Mouse (Mus musculus): ENCODE data around the gene Sh3d21. TPM values are rescaled to one million over a fixed set of nuclear protein-coding genes. Genes with fewer than 3 reads are reported as not detected.

The Sh3d21 gene
- polyA plus RNA-seq, 1 experiment from 2014 or later = 7.9 TPM

DNA sequence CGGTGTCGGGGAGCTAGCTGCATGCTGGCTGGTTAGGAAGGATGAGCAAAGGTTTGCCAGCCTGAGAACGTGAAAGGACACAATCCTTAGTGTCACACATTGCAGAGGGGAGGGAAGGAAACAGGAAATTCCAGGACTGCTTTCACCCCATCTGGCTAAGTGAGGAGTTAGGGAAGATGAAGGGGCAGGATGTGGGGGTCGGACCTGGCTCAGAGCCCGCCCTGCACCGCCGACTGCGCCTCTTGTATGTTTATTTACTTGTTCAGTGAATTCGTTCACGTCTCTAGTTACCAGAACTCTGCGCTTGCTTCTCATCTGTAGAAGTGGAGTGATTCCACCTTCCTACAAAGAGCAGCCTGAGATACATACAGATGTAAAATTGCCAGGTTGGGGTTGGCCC is 32.8 kb downstream of the Sh3d21 start:
- 18% methylated on average over 11 of the region's 11 CpGs for WGBS
- H3K9ac ChIP-seq (ENCODE audit: low read length) = no peak overlapping the region
- DNase-seq (ENCODE audit: low spot score) (peak; percentile 73), ATAC-seq (replicated peaks; ENCODE audit: low FRiP score, low TSS enrichment, low read depth) (0 out of 2 replicates have a peak, but pooled peaks have one; percentile 5)
- H3K4me2 ChIP-seq (ENCODE audit: low read length) = peak overlapping the region; percentile 22
- peaks cover 37% of the 10 kb centered on the region for H3K4me1 ChIP-seq (replicated peaks; ENCODE audit: control insufficient read depth, insufficient read depth, low read length)
- H3K9me3 ChIP-seq (ENCODE audit: control insufficient read depth, low read length) = no peaks in the 10 kb centered on the region
- no peak overlapping the region for H3K4me3 ChIP-seq (ENCODE audit: low read depth, low read length)
- H3K27ac ChIP-seq (ENCODE audit: low read depth) = peak overlapping the region; percentile 89
- peaks cover 41% of the 10 kb centered on the region for H3K36me3 ChIP-seq (ENCODE audit: control insufficient read depth, insufficient read depth, low read length)
- H3K27me3 ChIP-seq (replicated peaks; ENCODE audit: control insufficient read depth, insufficient read depth, low read length) = no peaks in the 10 kb centered on the region

DNA sequence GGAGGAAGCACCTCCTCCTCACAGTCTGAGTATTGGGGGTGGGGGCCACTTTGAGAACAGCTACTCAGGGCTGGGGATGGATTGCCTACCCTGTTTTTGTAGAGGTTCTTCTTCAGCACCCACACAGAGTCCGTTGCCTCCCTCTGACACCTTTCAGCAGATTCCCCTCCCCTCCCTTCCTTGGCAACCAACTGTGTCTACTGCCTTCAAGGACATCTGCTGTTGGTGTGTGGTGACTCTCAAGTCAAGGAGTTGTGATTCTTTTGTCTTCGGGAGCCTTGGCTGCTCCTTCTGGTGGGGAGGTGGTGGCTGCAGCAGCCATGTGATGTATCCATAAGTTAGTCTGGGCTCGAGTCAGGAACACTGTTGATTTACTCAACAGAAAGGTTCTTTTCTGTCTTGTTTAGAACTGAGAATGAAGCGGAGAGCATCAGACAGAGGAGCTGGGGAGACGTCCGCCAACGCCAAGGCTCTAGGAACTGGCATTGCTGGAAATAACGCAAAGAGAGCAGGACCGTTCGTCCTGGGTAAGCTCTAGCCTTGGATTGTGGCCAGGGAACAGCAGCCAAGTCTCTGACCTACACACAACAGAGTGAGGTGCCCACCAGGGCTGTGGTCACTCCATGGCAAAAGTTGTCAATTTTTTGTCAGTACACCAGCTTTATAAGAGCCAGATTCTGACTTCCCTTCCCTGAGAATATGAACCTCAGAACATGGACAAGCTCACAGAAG is 39.8 kb downstream of the Sh3d21 start:
- Histone ChIP-seq H3K27me3 (replicated peaks; ENCODE audit: control insufficient read depth, insufficient read depth, low read length) (no peaks in the 10 kb centered on the region), H3K4me2 (ENCODE audit: low read length) (no peak overlapping the region), H3K9me3 (ENCODE audit: control insufficient read depth, low read length) (peaks cover 5% of the 10 kb centered on the region), H3K27ac (ENCODE audit: low read depth) (no peak overlapping the region), H3K9ac (ENCODE audit: low read length) (no peak overlapping the region), H3K4me1 (replicated peaks; ENCODE audit: control insufficient read depth, insufficient read depth, low read length) (no peaks in the 10 kb centered on the region), H3K36me3 (ENCODE audit: control insufficient read depth, insufficient read depth, low read length) (peaks cover 36% of the 10 kb centered on the region), H3K4me3 (ENCODE audit: low read depth, low read length) (no peak overlapping the region)
- DNase-seq (ENCODE audit: low spot score) = no peak
- 86% methylated on average over 10 of the region's 10 CpGs for WGBS
- ATAC-seq (replicated peaks; ENCODE audit: low FRiP score, low TSS enrichment, low read depth) = no peak

- no peak overlapping the region for H3K4me3 ChIP-seq (ENCODE audit: low read depth, low read length)
- no peak for DNase-seq (ENCODE audit: low spot score)
- 85% methylated on average over 2 of the region's 2 CpGs for WGBS
- H3K36me3 ChIP-seq (ENCODE audit: control insufficient read depth, insufficient read depth, low read length) = peaks cover 25% of the 10 kb centered on the region
- H3K4me1 ChIP-seq (replicated peaks; ENCODE audit: control insufficient read depth, insufficient read depth, low read length) = no peaks in the 10 kb centered on the region
- H3K27ac ChIP-seq (ENCODE audit: low read depth) = no peak overlapping the region
- H3K4me2 ChIP-seq (ENCODE audit: low read length) = no peak overlapping the region
- peaks cover 5% of the 10 kb centered on the region for H3K9me3 ChIP-seq (ENCODE audit: control insufficient read depth, low read length)
- no peak for ATAC-seq (replicated peaks; ENCODE audit: low FRiP score, low TSS enrichment, low read depth)
- H3K27me3 ChIP-seq (replicated peaks; ENCODE audit: control insufficient read depth, insufficient read depth, low read length) = no peaks in the 10 kb centered on the region
- H3K9ac ChIP-seq (ENCODE audit: low read length) = no peak overlapping the region
Measured at GRCm38 (mm10) chr4:126120506-126120905, 42.8 kb downstream of the Sh3d21 start.

DNA sequence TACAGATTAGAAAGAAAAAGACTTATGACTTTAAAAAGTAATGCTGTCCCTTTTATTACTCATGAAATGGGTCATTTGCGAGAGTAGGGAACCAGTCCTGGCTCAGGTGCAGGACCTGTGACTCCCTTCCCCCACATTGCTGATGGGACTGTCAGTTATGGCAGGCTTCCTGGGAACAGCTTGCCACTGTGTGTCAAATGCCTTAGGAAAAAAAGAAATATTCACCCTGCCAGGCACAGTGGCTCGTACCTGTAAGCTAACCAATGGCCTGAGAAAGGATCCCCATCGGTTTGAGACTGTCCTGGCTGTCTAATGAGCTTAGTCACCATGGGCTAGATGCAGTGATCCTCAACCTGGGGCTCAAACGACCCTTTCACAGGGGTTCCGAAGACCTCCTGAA is 43.2 kb downstream of the Sh3d21 start:
- Histone ChIP-seq H3K9me3 (ENCODE audit: control insufficient read depth, low read length) (peaks cover 5% of the 10 kb centered on the region), H3K27me3 (replicated peaks; ENCODE audit: control insufficient read depth, insufficient read depth, low read length) (no peaks in the 10 kb centered on the region), H3K4me1 (replicated peaks; ENCODE audit: control insufficient read depth, insufficient read depth, low read length) (no peaks in the 10 kb centered on the region), H3K4me3 (ENCODE audit: low read depth, low read length) (no peak overlapping the region), H3K9ac (ENCODE audit: low read length) (no peak overlapping the region), H3K27ac (ENCODE audit: low read depth) (no peak overlapping the region), H3K4me2 (ENCODE audit: low read length) (no peak overlapping the region), H3K36me3 (ENCODE audit: control insufficient read depth, insufficient read depth, low read length) (peaks cover 21% of the 10 kb centered on the region)
- 90% methylated on average over 5 of the region's 5 CpGs for WGBS
- ATAC-seq (replicated peaks; ENCODE audit: low FRiP score, low TSS enrichment, low read depth) (no peak), DNase-seq (ENCODE audit: low spot score) (no peak)

DNA sequence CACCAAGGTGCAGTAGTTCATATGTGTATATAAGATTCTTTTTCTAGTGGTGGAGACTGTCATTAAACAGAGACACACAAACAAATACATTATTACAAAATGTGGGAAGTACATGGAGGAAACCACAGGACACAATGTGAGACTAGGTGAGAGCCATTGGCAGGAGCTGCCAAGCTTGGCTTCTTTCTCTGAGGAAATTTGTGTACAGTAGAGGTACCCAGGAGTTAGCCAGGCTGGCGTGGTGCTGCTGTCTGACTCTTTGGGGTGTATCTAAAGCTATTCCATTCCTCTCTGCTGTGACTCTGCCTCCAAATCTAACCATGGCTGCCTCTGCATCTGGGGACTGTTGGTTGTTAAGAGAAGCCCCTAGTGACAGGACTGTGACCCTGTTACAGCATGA is 44.2 kb downstream of the Sh3d21 start:
- no peak overlapping the region for H3K4me3 ChIP-seq (ENCODE audit: low read depth, low read length)
- H3K4me1 ChIP-seq (replicated peaks; ENCODE audit: control insufficient read depth, insufficient read depth, low read length) = no peaks in the 10 kb centered on the region
- peaks cover 11% of the 10 kb centered on the region; the same call in 1 of the 2 replicates for H3K36me3 ChIP-seq (ENCODE audit: control insufficient read depth, insufficient read depth, low read length)
- H3K9ac ChIP-seq (ENCODE audit: low read length) = no peak overlapping the region
- 96% methylated on average over 1 of the region's 1 CpGs for WGBS
- H3K27me3 ChIP-seq (replicated peaks; ENCODE audit: control insufficient read depth, insufficient read depth, low read length) = no peaks in the 10 kb centered on the region
- H3K4me2 ChIP-seq (ENCODE audit: low read length) = no peak overlapping the region
- peaks cover 5% of the 10 kb centered on the region for H3K9me3 ChIP-seq (ENCODE audit: control insufficient read depth, low read length)
- DNase-seq (ENCODE audit: low spot score) (no peak), ATAC-seq (replicated peaks; ENCODE audit: low FRiP score, low TSS enrichment, low read depth) (no peak)
- no peak overlapping the region for H3K27ac ChIP-seq (ENCODE audit: low read depth)

- ATAC-seq (replicated peaks; ENCODE audit: low FRiP score, low TSS enrichment, low read depth) = no peak
- H3K4me2 ChIP-seq (ENCODE audit: low read length) = no peak overlapping the region
- 90% methylated on average over 4 of the region's 4 CpGs for WGBS
Measured at GRCm38 (mm10) chr4:126118651-126119050, 44.6 kb downstream of the Sh3d21 start.

GRCm38 (mm10) chr4:126117116-126117515 is 46.2 kb downstream of the Sh3d21 start:
- Histone ChIP-seq H3K36me3 (ENCODE audit: control insufficient read depth, insufficient read depth, low read length) (0 out of 2 replicates have a peak, but pooled peaks cover 6% of the 10 kb centered on the region), H3K9me3 (ENCODE audit: control insufficient read depth, low read length) (peaks cover 5% of the 10 kb centered on the region), H3K27me3 (replicated peaks; ENCODE audit: control insufficient read depth, insufficient read depth, low read length) (no peaks in the 10 kb centered on the region), H3K4me1 (replicated peaks; ENCODE audit: control insufficient read depth, insufficient read depth, low read length) (no peaks in the 10 kb centered on the region), H3K4me2 (ENCODE audit: low read length) (no peak overlapping the region), H3K9ac (ENCODE audit: low read length) (no peak overlapping the region), H3K27ac (ENCODE audit: low read depth) (no peak overlapping the region), H3K4me3 (ENCODE audit: low read depth, low read length) (no peak overlapping the region)
- ATAC-seq (replicated peaks; ENCODE audit: low FRiP score, low TSS enrichment, low read depth) (no peak), DNase-seq (ENCODE audit: low spot score) (no peak)
- WGBS = 77% methylated on average over 8 of the region's 8 CpGs

More at GRCm38 (mm10) chr4:126118651-126119050, 44.6 kb downstream of the Sh3d21 start:
- H3K4me1 ChIP-seq (replicated peaks; ENCODE audit: control insufficient read depth, insufficient read depth, low read length) = no peaks in the 10 kb centered on the region
- H3K27ac ChIP-seq (ENCODE audit: low read depth) = no peak overlapping the region
- DNase-seq (ENCODE audit: low spot score) = no peak
- H3K27me3 ChIP-seq (replicated peaks; ENCODE audit: control insufficient read depth, insufficient read depth, low read length) = no peaks in the 10 kb centered on the region
- H3K9me3 ChIP-seq (ENCODE audit: control insufficient read depth, low read length) = peaks cover 5% of the 10 kb centered on the region
- H3K9ac ChIP-seq (ENCODE audit: low read length) = no peak overlapping the region
- 0 out of 2 replicates have a peak, but pooled peaks cover 7% of the 10 kb centered on the region for H3K36me3 ChIP-seq (ENCODE audit: control insufficient read depth, insufficient read depth, low read length)
- H3K4me3 ChIP-seq (ENCODE audit: low read depth, low read length) = no peak overlapping the region

GRCm38 (mm10) chr4:126115871-126116521 is 47.3 kb downstream of the Sh3d21 start:
- WGBS = 70% methylated on average over 6 of the region's 6 CpGs
- peaks cover 5% of the 10 kb centered on the region for H3K4me1 ChIP-seq (replicated peaks; ENCODE audit: control insufficient read depth, insufficient read depth, low read length)
- H3K36me3 ChIP-seq (ENCODE audit: control insufficient read depth, insufficient read depth, low read length) = 0 out of 2 replicates have a peak, but pooled peaks cover 6% of the 10 kb centered on the region
- ATAC-seq (replicated peaks; ENCODE audit: low FRiP score, low TSS enrichment, low read depth) = no peak
- no peak overlapping the region for H3K4me2 ChIP-seq (ENCODE audit: low read length)
- no peak overlapping the region for H3K9ac ChIP-seq (ENCODE audit: low read length)
- no peaks in the 10 kb centered on the region for H3K9me3 ChIP-seq (ENCODE audit: control insufficient read depth, low read length)
- no peak for DNase-seq (ENCODE audit: low spot score)
- no peak overlapping the region for H3K4me3 ChIP-seq (ENCODE audit: low read depth, low read length)
- no peak overlapping the region for H3K27ac ChIP-seq (ENCODE audit: low read depth)
- no peaks in the 10 kb centered on the region for H3K27me3 ChIP-seq (replicated peaks; ENCODE audit: control insufficient read depth, insufficient read depth, low read length)

Data from intestine, embryonic 14.5 days (tissue).